Mouse (Mus musculus) thymus, postnatal 25 days (tissue): ENCODE data around the gene Mylip.

ENCODE experiments used
- DNase-seq: peaks from one replicate; pipeline ENCODE4 v3.0.0; 2022

Mylip gene

DNA sequence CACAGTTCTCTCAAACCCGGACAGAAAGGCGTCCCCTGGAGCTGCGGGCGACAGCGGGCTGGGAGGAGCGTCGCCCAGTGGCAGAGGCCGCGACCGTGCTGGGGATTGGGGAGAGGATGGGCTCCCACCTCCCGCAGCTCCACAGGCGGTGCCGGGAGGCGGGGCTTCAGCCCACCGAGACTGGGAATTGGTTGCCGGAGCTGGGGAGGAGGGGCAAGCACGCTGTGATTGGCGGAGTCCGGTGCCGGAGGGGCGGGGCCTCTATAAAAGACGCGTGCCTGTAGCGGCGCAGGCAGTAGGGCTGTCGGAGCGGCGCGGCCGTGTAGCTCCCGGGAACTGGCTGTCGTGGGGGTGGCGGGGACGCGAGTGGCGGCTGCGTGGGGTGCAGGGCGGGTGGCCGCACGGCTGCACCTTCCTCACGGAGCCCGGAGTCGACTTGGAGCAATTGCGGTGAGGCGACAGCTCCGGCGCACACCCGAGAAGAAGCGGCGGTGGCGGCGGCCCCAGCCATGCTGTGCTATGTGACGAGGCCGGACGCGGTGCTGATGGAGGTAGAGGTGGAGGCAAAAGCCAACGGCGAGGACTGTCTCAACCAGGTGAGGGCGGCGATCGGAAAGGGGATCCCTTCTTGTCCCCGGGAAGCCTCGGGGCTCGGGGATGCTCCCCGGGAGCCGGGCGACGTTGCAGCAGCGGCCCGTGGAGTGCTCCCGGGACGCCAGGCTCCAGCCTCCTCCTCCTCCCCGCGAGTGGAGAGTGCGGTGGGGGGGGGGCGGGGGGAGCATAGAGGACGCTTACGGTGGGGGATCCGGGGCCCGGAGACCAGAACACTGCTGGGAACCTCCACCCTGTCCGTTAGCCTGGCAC lies at the start of gene Mylip:
TSS of gene Mylip (plus strand) at position 295 of the 864 bp plus-strand sequence.
- DNase-seq = peak; percentile 100

DNA sequence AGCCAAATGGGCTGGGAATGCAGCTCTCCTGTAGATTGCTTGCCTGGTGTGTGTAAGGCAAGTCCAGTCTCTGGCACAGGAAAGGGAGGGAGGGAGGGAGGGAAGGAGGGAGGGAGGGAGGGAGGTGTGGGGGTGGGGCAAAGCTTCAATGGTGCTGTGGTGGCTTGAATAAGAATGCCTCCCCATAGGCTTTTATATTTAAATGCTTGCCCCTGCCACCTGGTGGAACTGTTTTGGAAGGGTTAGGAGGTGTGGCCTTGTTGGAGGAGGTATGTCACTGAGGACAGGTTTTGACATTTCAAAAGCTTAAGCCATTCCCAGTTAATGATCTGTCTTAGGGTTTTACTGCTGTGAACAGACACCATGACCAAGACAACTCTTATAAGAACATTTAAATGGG lies 47.6 kb upstream of the Mylip start:
- DNase-seq = no peak

DNA sequence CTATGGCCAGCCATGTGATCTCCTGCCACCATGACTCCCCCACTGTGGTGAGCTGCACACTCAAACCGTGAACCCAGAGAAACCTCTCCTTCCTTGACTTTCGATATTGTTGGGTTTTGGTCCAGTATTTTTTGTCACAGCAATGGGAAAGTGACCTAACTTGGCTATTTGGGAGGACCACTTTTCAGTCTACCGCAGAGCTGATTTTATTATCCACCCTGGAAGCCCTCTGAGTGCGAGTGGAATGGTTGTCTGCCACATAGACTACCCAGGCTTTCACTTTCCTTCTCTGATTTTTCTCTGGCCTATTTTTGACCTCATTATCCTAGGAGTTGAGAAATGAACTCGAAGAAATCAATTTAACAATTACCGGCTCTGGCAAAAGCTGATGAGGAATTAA lies 46.0 kb upstream of the Mylip start:
- DNase-seq = no peak

DNA sequence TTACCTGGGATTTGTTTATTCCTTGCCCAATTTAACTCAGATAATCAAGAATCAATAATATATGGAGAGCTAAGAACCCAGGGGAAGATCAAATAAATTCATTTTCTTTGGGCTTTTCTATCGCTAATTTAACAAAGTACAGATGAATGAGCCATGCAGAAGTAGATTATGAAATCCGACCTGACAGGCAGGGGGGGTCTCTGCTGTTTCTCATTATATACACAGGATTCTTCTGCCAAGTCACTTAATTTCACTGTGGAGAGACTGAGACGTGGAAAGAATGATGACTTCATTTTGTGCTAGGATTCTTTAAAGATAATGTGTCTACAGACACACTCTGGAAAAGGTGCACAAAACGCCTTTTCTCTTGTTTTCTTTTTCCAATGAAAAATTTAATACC lies 45.6 kb upstream of the Mylip start:
- no peak for DNase-seq

DNA sequence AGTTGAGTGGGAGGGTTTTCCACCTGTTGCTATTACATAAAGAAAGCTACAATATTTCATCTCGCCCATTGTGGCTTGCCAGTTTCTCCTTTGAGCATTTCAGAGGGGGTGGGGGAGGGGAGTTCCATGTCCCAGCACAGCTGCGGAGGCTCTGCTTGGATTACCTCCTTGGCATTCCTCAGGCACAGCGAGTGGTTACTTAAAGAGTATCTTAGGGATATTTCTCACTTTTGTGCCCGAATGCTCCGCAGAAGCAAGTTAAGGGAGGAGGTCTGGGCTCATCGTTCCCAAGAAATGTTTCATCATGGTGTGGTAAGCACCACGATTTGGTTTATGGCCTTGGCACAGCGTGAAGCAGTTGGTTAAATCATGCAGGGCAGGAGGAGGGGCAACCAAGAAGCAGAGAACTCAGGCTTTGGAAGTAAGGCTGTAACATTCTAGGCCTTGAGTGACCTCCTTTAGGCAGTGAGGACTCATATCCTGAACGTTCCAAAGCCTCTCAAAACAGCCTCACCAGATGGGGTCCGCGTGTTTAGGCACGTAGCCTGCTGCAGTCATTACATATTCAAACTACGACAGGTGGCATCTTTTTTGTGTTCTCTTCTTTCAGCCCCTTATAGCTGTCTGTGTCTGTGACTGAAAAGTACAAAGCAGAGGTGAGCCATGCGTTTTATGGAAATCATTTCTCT lies 43.9 kb upstream of the Mylip start:
- no peak for DNase-seq

DNA sequence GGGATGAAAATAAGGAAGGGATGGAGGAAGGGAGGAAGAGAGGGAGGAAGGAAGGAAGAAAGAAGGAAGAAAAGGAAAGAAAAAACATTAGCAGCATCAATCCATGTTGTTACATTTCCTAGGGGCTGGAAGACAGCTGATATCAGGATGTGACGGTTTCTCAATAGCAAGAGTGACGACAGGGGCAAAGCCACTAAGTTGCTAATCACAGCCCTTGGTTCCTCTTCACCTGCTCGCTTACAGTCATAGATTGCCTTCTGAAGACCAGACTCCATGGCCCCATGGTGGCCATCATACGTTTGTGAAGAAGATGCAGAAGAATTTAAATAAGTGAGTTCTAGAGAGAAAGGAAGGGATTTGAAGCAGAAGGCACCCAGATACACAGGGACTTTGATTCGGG lies 38.1 kb upstream of the Mylip start:
- DNase-seq = no peak

DNA sequence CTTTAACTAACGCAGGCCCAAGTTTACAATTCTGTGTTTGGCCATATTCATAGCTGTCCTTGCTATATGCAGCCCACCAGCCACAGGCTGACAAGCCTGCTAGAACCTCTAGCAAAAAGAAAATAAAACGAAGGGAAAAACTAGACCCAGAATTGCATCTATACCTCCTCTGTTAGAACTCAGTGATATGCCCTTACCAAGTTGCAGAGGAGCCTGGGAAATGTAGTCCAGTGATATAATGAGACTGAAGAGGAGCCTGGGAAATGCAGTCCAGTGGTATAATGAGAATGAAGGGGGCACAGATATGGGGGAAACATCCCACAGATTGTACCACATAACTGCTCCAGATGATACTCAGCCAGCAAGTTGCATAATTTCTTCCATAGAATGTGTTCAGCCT lies 34.7 kb upstream of the Mylip start:
- DNase-seq = no peak

DNA sequence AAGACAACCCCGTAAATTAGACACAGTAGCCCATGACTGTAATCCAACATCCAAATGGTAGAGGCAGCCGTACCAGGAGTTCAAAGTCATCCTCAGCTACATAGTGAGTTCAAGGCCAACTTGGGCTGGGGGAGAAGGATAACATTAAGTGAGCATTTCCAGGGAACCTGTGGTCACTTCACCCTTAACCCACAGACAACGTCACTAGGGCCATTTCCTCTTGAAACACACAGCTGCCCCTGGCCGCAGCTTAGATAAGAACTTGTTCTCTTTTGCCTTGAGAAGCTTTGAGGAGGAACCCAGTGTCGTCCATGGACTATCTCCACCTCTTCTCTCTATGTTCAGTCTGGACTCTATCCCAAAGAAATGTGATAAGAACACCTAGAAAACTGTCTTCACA lies 31.3 kb upstream of the Mylip start:
- no peak for DNase-seq

DNA sequence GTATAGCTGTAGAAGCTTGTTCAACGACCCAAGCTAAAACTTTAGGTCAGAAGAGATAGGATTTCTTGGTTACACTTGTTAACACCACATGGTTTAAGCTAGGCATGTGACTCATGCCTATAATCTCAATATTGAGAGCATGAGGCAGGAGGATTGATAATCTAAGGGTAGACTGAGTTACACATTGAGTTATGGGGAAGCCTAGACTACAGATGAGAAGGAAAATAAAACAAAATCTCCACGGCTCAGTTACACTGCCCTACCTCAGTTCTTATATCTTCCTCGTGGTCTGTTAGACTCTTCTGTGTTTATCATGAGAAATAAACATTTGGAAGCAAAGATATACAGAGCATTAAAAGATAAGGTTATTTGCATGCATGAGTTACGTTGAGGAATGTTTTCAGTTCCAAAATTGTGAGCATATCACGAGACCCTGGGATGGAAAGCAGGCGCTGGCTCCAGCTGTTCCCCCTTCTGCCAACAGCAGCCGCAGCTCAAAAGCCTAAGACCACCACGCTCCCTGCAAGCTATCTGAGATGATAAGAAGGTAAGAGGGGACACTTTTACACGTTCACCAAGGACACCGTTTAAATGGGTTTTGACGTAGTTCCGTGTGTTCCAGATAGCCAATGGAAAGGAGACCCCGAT lies 30.7 kb upstream of the Mylip start:
- no peak for DNase-seq

DNA sequence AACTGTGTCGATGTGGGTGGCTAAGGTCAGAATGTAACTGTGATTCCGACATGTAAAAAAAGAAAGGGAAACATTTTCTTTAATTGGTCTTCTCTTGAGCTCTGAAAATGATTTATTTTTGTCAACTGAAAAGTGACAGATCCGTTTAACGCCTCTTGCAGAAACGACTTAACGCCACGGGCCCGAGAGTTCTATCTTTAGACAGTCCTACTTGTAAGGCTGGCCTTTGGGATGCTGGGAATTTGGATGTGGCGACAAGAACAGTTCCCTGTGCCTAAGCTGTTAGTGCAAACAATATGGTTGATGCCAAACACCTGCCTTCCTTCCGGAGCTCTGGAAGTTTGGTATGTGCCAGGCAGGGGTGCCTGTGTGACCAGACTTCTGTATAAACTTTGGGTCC lies 23.8 kb upstream of the Mylip start:
- DNase-seq = no peak

DNA sequence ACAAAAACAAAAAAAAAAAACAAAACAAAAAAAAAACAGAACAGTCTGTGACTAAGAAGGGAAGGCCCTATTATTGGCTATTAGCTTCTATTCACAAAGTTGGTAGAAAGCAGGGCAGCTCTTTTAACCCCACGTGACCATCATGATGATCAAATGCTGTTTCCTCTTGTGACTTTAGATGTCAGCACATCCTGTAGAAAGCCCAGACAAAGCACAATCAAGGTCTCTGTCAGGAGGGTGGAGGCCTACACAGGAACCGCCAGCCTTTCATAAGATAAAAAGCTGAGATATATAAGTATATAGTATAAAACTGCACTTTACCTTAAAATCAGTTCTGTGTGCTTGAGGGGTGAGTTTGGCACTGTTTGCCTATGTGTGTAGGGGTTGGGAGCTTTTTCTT lies 17.9 kb upstream of the Mylip start:
- DNase-seq = peak; percentile 43

DNA sequence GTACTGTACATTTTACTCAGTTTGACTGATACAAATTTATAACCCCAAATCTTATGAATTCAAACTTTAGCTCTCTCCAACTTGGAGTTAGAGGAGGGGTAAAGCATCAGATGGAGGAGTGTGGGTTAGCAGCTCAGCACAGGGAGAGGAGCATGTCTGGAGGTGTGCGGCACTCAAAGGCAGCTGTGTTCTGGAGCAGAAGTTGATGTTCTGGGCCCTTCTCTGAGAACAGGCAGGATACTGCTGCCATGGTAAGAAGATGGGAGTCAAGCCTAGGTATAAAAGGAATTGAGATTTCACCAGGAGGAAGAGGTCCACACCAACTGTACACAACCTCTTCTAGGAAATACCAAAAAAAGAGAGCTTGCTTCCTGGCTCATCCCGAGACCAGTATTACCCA lies 17.1 kb upstream of the Mylip start:
- DNase-seq = no peak

DNA sequence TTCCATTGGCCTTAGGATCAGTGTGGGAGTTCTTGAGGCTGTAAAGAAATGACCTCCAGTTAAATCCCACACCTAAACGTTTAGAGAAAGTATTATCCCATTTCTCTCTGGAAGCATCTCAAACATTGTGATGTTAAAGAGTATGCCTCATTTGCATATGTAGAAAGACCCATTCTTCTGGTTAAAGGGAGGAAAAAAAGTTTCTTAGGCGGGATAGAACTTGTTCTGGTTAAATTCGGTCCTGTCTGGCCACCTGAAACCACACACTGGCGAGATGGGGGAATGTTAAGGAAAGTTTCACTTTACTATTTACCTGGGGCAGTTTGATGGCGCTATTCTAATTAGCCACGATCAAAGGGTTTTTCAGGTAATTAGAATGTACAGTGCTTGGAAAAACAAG lies 14.7 kb upstream of the Mylip start:
- DNase-seq = no peak

DNA sequence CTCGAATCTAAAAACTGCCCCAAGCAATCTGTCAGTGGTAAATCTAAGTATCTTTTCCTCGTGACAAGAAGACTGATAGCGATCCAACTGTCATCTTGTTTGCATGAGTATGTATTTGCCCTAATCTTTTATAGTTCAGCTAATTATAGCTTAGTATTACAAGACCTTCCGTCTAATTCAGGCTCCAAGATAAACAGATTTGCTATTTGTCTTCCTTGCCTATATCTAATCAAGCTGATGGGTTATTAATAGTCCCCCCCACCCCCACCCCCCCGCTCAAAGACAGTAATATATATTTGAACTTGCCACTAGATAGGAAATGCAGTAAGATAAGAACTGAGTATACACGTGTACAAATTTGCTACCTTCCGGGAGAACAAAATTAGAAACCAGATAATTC lies 7.3 kb upstream of the Mylip start:
- no peak for DNase-seq

DNA sequence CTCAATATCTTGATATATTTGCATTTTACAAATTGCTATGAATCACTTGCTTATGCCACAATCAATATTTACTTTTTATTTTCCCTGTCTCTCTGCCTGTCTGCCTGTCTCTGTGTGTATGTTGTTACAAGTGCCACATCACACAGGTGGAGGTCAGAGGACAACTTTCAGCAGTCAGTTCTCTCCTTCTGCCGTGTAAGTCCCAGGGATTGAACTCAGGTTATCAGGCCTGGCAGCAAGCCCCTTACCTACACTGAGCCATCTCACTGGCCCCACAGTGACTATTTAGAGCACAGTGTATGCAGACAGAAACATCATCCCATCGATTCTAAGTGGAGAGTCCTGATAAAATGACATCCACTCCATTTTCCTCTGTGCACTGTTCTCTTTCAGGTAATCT lies 4.9 kb upstream of the Mylip start:
- no peak for DNase-seq

DNA sequence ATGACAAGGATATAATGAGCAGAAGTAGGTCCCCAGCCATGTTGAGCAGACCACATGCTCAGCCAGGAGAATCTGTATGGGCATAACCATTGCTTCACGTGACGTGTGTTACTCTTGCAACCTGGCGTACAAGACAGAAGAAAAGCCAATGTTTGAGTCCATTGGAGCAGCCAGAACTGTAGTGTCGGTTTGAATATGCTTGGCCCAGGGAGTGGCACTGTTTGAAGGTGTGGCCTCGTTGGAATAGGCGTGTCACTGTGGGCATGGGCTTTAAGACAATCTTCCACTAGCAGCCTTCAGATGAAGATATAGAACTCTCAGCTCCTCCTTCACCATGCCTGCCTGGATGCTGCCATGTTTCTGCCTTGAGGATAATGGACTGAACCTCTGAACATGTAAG lies 4.0 kb upstream of the Mylip start:
- no peak for DNase-seq

DNA sequence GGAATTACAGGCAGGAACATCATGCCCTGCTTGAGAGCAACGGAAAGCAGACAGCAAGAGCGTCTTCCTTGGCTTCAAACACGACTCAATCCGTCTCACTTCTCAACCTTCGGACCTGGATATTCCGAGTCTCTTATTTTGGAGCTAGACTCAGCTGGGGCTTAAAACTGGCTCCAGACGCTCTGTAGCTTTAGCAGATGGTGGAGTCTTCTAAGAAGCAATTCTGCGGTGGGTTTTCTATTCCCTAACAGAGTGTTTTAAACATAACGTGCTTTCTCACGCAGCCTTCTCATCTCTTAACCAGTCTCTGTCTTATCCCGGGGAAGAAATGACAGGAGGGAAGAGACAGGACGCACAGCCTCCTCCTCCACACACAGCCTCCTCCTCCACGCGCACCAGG lies 3.3 kb upstream of the Mylip start:
- no peak for DNase-seq

DNA sequence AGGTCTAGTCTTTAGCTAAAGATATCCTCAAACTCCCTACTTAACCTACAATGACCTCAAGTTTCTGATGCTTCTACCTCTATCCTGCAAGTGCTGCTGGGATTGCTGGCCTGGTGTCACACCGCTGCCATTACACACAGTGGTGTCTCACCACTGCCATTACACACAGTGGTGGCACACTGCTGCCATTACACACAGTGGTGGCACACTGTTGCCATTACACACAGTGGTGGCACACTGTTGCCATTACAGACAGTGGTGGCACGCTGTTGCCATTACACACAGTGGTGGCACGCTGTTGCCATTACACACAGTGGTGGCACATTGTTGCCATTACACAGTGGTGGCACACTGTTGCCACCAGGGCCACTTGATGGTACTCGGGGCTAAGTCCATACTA lies 2.3 kb upstream of the Mylip start:
- no peak for DNase-seq

DNA sequence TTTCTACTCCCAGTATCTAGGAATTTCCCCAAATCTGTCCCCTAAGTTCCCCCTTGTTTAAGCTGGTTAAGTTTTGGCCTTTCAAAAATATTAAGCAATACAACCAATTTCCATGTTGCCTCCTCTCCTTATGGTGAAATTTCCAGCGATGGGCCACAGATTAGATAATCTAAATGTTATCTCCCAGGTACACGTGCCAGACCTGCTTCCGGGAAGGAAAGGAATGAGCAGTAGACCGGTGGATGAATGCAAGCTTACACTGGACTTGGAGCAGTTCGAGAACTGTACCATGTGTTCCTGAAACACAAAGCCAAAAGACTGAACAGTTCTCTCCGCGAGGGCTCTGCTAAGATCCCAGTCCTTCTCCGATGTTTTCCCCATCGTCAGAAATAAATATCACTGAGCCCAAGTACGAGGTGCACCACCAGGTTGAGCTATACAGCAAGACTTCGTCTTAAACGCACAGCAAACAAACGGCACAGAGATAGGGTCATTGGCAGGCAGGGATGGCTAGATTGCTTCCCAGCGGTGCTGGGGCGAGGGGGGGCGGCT lies 1.2 kb upstream of the Mylip start:
- DNase-seq = no peak

DNA sequence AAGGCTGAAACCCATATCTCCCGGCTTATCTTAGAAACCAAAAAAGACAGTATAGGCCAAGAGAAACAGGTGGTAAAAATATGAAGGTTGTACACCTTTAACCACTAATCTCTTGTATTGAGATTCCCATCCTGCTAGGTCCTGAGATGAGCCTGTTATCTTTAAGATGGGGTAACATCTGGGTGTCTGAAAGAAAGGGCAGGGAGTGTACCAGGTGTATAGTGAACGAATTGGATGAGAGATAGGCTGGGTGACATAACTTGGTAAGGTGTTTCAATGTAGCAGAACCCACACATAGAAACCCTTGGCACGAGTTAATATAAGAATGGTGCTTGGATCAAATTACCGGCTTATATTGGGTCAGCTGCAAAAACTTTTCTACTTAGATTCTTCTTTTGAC lies 653 bp upstream of the Mylip start:
- DNase-seq = no peak

DNA sequence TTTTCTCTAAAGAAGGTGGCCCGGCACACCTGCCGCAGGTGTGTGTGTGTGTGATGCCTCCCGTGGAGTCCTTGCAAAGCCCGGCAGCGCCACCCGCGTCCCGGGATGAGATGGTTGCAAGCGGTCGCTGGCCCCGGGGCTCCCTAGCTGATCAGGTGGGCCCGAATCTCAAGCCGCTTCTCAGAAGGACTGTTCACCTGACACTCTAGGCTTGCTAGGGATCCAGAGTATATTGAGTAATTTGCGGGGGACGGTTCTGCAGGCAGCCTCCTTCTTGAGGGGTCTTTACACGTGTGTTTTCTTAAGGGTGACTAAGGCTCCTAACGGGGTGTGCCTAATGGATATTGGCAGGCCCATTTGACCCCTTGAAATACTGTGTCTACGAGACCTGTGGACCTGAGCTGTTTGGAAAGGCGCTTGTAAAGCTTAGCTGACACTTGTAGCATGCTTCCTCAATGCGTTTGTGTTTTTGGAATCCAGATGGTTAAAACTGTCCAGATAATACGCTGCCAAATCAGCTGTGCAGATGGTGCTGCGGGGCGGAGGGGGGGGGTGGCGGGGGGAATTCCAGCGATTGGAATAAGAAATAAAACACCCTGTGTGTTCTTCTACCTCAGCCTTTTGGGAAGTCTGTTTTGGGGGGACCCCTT lies 895 bp downstream of the Mylip start:
- peak; percentile 66 for DNase-seq

DNA sequence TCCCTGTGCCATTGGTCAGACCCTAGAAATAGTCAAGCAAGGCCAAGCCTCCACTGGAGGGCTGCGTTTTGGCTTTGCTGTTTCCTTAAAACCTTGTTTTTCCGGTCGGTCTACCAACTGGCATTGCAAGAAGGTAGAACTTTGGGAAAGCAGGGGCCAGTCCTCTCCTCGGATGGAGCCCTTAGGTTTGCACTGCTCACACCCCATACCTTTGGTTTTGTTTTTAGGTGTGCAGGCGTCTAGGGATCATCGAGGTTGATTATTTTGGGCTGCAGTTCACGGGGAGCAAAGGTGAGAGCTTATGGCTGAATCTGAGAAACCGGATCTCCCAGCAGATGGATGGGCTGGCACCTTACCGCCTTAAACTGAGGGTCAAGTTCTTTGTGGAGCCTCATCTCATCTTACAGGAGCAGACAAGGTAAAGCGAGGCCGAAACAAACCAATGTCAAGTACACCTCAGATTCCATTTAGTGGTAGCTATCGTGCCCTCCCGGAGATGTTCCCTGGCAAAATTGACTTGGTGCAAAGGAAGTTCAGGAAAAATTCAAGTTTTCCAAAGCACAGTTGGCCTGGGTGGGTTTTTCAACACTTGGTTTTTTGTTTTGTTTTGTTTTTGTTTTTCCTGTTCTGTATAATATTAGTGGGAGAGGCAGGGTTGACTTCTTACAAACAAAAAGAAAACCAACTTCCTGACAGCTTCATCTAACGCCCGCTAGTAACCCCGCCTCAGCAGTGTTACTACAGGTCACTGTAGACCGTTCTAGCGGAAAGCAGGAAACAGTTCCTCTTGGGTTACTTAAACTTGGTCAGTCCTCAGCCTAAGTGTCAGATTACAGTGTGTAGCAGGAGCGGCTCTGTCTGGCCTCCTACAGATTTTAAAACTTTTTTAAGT lies 1.7 kb downstream of the Mylip start:
- DNase-seq = peak; percentile 76
